Mouse (Mus musculus): ENCODE data around the gene Pik3ap1.

DNA sequence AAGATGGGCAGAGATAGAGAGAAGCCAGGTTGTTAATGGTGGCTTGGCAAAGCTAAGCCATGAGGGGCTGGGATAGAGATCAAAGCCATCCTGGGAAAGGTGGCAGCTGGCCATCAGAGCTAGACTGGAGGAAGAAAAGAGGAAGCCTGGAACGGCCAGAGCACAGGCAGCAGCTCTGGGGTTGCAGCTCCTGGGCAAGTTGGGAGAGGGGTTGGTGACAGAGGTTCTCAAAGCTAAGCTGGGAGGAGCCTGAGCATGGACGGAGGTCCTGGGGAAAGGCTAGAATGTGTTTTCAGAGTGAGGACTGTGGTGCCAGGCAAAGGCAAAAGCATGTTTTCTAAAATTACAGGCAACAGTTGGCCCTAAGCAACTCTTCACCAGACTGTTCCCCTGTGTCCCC, 36.4 kb upstream of the Pik3ap1 start:
- no peak for TF ChIP-seq CTCF (IDR thresholded peaks at IDR 0.05; ENCODE audit: extremely low read depth, insufficient read length, insufficient replicate concordance, low read depth, low read length)
- no peak for TF ChIP-seq POLR2A (IDR thresholded peaks at IDR 0.05; ENCODE audit: low read depth, low read length)

Measured in small intestine, adult 2 months (tissue).